Mouse (Mus musculus) testis, adult 2 months (tissue): Measurements from ENCODE around the gene Clcf1.

Experiments used
- CTCF ChIP-seq: fragments of 200-500 bp; IDR thresholded peaks from 2 replicates; pipeline ENCODE4 v1.5.1; 2012; ENCODE audit warnings: low read depth, mild to moderate bottlenecking, inconsistent platforms, low read length, moderate library complexity; ENCODE audit not compliant: control insufficient read depth, insufficient read depth, insufficient replicate concordance
- POLR2A ChIP-seq: fragments of 200-500 bp; IDR thresholded peaks from 2 replicates; pipeline ENCODE4 v1.6.1; 2012; ENCODE audit warnings: low read depth, mild to moderate bottlenecking, inconsistent platforms, low read length, moderate library complexity; ENCODE audit not compliant: control insufficient read depth

GRCm38 (mm10) chr19:4262756-4263155, 48.7 kb downstream of the Clcf1 start:
- TF ChIP-seq CTCF = no peak
- TF ChIP-seq POLR2A = no peak
